In genomic region chr17:24646381-24646780, GRCm38 (mm10) we compare ENCODE assay signal across 21 mouse cellular contexts. TPM values are rescaled to one million over a fixed set of nuclear protein-coding genes. Genes with fewer than 3 reads are reported as not detected.
DNase-seq lines count a peak whose midpoint lies in the region; ATAC-seq and TF ChIP-seq lines count a peak whose summit lies in the region.
"Had no signal": no experiment of that assay in that cellular context is flagged by ENCODE, and none has a peak within 500 bp of the region (broad histone marks: within the 10 kb centered on the region; RNA-seq: fewer than 3 reads in every experiment).

No protein-coding gene starts in this region.

- TF ChIP-seq CTCF in liver, adult 2 months (IDR thresholded peaks at IDR 0.05; ENCODE audit: low read depth, low read length), result no peak

- no peak overlapping the region for H3K4me3 ChIP-seq in heart, embryonic 15.5 days
- no peak overlapping the region for H3K4me3 ChIP-seq in liver, adult 2 months (ENCODE audit: insufficient read depth, low read depth, low read length)
- no peak overlapping the region for H3K4me3 ChIP-seq in liver, embryonic 12.5 days
- H3K4me3 ChIP-seq in brown adipose tissue, adult 24 weeks (ENCODE audit: insufficient read depth, low read depth, low read length), result peak overlapping the region; percentile 87
- H3K4me3 ChIP-seq: forebrain, embryonic 15.5 days; limb, embryonic 12.5 days; midbrain, embryonic 15.5 days had no signal

- 0 out of 2 replicates have a peak, but pooled peaks cover 13% of the 10 kb centered on the region for H3K27me3 ChIP-seq in heart, embryonic 15.5 days
- H3K27me3 ChIP-seq in liver, adult 2 months (ENCODE audit: control insufficient read depth, insufficient read depth, low read length), result no peaks in the 10 kb centered on the region
- H3K27me3 ChIP-seq in liver, embryonic 12.5 days (replicated peaks), result peaks cover 46% of the 10 kb centered on the region
- H3K27me3 ChIP-seq: limb, embryonic 12.5 days had no signal

- no peak for ATAC-seq in heart, embryonic 15.5 days (replicated peaks; ENCODE audit: insufficient number of reproducible peaks, insufficient read depth, low FRiP score, low read depth)
- no peak for ATAC-seq in liver, embryonic 12.5 days
- ATAC-seq in monocyte, adult 5-6 weeks (replicated peaks; ENCODE audit: insufficient number of reproducible peaks, low FRiP score, low TSS enrichment, poor library complexity, severe bottlenecking), result no peak
- ATAC-seq: CD4-positive, CD25-positive, alpha-beta regulatory T cell, adult 4 months; forebrain, embryonic 15.5 days; midbrain, embryonic 15.5 days had no signal

- H3K36me3 ChIP-seq in heart, embryonic 15.5 days, result no peaks in the 10 kb centered on the region
- no peaks in the 10 kb centered on the region; the same call in 1 of the 2 replicates for H3K36me3 ChIP-seq in liver, adult 2 months (ENCODE audit: control insufficient read depth, insufficient read depth, low read length)
- peaks cover 4% of the 10 kb centered on the region; the same call in 1 of the 2 replicates for H3K36me3 ChIP-seq in liver, embryonic 12.5 days
- H3K36me3 ChIP-seq: forebrain, embryonic 15.5 days; midbrain, embryonic 15.5 days had no signal

- no peak for DNase-seq in heart, postnatal 4 days
- no peak for DNase-seq in liver, adult 2 months (ENCODE audit: extremely low read depth, low read depth, low spot score)
- peak; percentile 48 for DNase-seq in ES-CJ7 (ENCODE audit: low read depth, low spot score)
- DNase-seq in adrenal gland, adult 18-20 months (ENCODE audit: low spot score in 2 of 2), result no peak
- DNase-seq: cerebellum, adult 2 months; layer of hippocampus, postnatal 36 days; retina, postnatal 1 day; spleen, adult 18-20 months; thymus, postnatal 4 days had no signal

- no peak overlapping the region for H3K9ac ChIP-seq in heart, embryonic 15.5 days
- no peak overlapping the region for H3K9ac ChIP-seq in liver, adult 2 months (ENCODE audit: low read depth, low read length)
- H3K9ac ChIP-seq in liver, embryonic 12.5 days, result no peak overlapping the region
- H3K9ac ChIP-seq: forebrain, embryonic 15.5 days; hindbrain, embryonic 14.5 days; midbrain, embryonic 15.5 days had no signal

- no peak for TF ChIP-seq POLR2A in liver, adult 2 months (IDR thresholded peaks at IDR 0.05; ENCODE audit: extremely low read depth, insufficient read depth, low read length)

- H3K4me1 ChIP-seq in heart, embryonic 15.5 days (replicated peaks), result peaks cover 57% of the 10 kb centered on the region
- H3K4me1 ChIP-seq in liver, adult 2 months (ENCODE audit: control insufficient read depth, insufficient read depth, low read length), result peaks cover 7% of the 10 kb centered on the region
- H3K4me1 ChIP-seq in liver, embryonic 12.5 days, result peaks cover 46% of the 10 kb centered on the region
- H3K4me1 ChIP-seq in brown adipose tissue, adult 24 weeks (ENCODE audit: control insufficient read depth, insufficient read depth, insufficient read length, low read length), result peaks cover 2% of the 10 kb centered on the region

- peaks cover 10% of the 10 kb centered on the region; the same call in 1 of the 2 replicates for H3K79me2 ChIP-seq in liver, adult 2 months (ENCODE audit: control insufficient read depth, insufficient read depth, low read length)

- no peak overlapping the region for H3K4me2 ChIP-seq in heart, embryonic 15.5 days
- no peak overlapping the region for H3K4me2 ChIP-seq in liver, embryonic 12.5 days
- H3K4me2 ChIP-seq: forebrain, embryonic 15.5 days; limb, embryonic 12.5 days; midbrain, embryonic 15.5 days had no signal

- no peaks in the 10 kb centered on the region for H3K9me3 ChIP-seq in heart, embryonic 15.5 days (replicated peaks)
- no peaks in the 10 kb centered on the region for H3K9me3 ChIP-seq in liver, embryonic 12.5 days (replicated peaks)
- H3K9me3 ChIP-seq: forebrain, embryonic 15.5 days; limb, embryonic 12.5 days; midbrain, embryonic 15.5 days had no signal

- WGBS in heart, embryonic 15.5 days, result 76% methylated on average over 4 of the region's 4 CpGs
- 77% methylated on average over 4 of the region's 4 CpGs for WGBS in liver, adult 2 months
- 66% methylated on average over 4 of the region's 4 CpGs for WGBS in liver, embryonic 12.5 days (ENCODE audit: insufficient replicate concordance)

- peak overlapping the region; percentile 70 for H3K27ac ChIP-seq in heart, embryonic 15.5 days
- peak overlapping the region; percentile 87 for H3K27ac ChIP-seq in liver, adult 2 months (replicated peaks; ENCODE audit: insufficient read depth, low read depth, low read length)
- H3K27ac ChIP-seq in liver, embryonic 12.5 days, result no peak overlapping the region
- H3K27ac ChIP-seq in brown adipose tissue, adult 24 weeks (replicated peaks; ENCODE audit: low read depth, low read length), result peak overlapping the region; percentile 99
- H3K27ac ChIP-seq: forebrain, embryonic 15.5 days; hindbrain, embryonic 14.5 days; midbrain, embryonic 15.5 days had no signal

RNA-seq across cellular contexts. Expression of gene Slc9a3r2, which starts 3.7 kb away (rescaled TPM):
- polyA plus RNA-seq in heart, embryonic 15.5 days (2015; fragmentation: Nextera tagmentation; extraction: Ambion mirVana), result 55.5 and 61.4 TPM in 2 replicates
- 10 to 100 TPM; 61.8 to 75.0 TPM for total RNA-seq in heart, postnatal 4 days (2021)
- total RNA-seq in liver, adult 2 months (2014; rRNA removed), result 8.8 and 13.6 TPM in 2 replicates
- 24.9 and 31.5 TPM in 2 replicates for polyA plus RNA-seq in liver, adult 2 months (2012; rRNA removed)
- 14.6 and 15.2 TPM in 2 replicates for polyA plus RNA-seq in liver, embryonic 12.5 days (2016; fragmentation: Nextera tagmentation; extraction: Ambion mirVana)
- 20.1 and 32.2 TPM in 2 replicates for polyA plus RNA-seq in brown adipose tissue, adult 24 weeks (2012; ENCODE audit: insufficient read depth, insufficient read length, missing spikeins)
- 0.48 to 0.78 TPM in 2 of 3 replicates, not detected in the other for total RNA-seq in monocyte, adult 5-6 weeks (2017)
- total RNA-seq in adrenal gland, adult 18-20 months (2021), result 10 to 100 TPM; 62.0 to 90.2 TPM
- polyA plus RNA-seq: CD4-positive, CD25-positive, alpha-beta regulatory T cell, adult 4 months had no signal

RNA-seq across cellular contexts. Expression of gene Npw, which starts 11.9 kb away (rescaled TPM):
- 0.26 TPM in 1 of 2 replicates, not detected in the other for polyA plus RNA-seq in heart, embryonic 15.5 days (2015; fragmentation: Nextera tagmentation; extraction: Ambion mirVana)
- total RNA-seq in heart, postnatal 4 days (2021), result not detected
- not detected in 2 replicates for total RNA-seq in liver, adult 2 months (2014; rRNA removed)
- not detected in 2 replicates for polyA plus RNA-seq in liver, adult 2 months (2012; rRNA removed)
- polyA plus RNA-seq in liver, embryonic 12.5 days (2016; fragmentation: Nextera tagmentation; extraction: Ambion mirVana), result 0.33 TPM in 1 of 2 replicates, not detected in the other
- polyA plus RNA-seq in brown adipose tissue, adult 24 weeks (2012; ENCODE audit: insufficient read depth, insufficient read length, missing spikeins), result not detected in 2 replicates
- total RNA-seq in monocyte, adult 5-6 weeks (2017), result not detected in 3 replicates
- not detected for total RNA-seq in adrenal gland, adult 18-20 months (2021)
- total RNA-seq: gastrocnemius, adult 8-10 months had no signal
- polyA plus RNA-seq: brain, embryonic 14.5 days; CD4-positive, CD25-positive, alpha-beta regulatory T cell, adult 4 months; cerebellum, adult 2 months; forebrain, embryonic 15.5 days; neural tube, embryonic 14.5 days had no signal

RNA-seq across cellular contexts. Expression of gene Nthl1, which starts 13.9 kb away (rescaled TPM):
- polyA plus RNA-seq in heart, embryonic 15.5 days (2015; fragmentation: Nextera tagmentation; extraction: Ambion mirVana), result 7.7 and 10.9 TPM in 2 replicates
- 1 to 10 TPM; 4.0 TPM for total RNA-seq in heart, postnatal 4 days (2021)
- total RNA-seq in liver, adult 2 months (2014; rRNA removed), result 8.1 and 9.7 TPM in 2 replicates
- polyA plus RNA-seq in liver, adult 2 months (2012; rRNA removed), result 11.3 and 11.5 TPM in 2 replicates
- 11.3 and 12.4 TPM in 2 replicates for polyA plus RNA-seq in liver, embryonic 12.5 days (2016; fragmentation: Nextera tagmentation; extraction: Ambion mirVana)
- 3.4 and 7.7 TPM in 2 replicates for polyA plus RNA-seq in brown adipose tissue, adult 24 weeks (2012; ENCODE audit: insufficient read depth, insufficient read length, missing spikeins)
- 2.5 to 2.6 TPM in 2 of 3 replicates, not detected in the other for total RNA-seq in monocyte, adult 5-6 weeks (2017)
- total RNA-seq in adrenal gland, adult 18-20 months (2021), result 1 to 10 TPM; 7.3 to 8.0 TPM

RNA-seq across cellular contexts. Expression of gene Tsc2, which starts 14.0 kb away (rescaled TPM):
- 39.0 and 56.0 TPM in 2 replicates for polyA plus RNA-seq in heart, embryonic 15.5 days (2015; fragmentation: Nextera tagmentation; extraction: Ambion mirVana)
- 10 to 100 TPM; 82.9 to 87.9 TPM for total RNA-seq in heart, postnatal 4 days (2021)
- 19.5 and 27.9 TPM in 2 replicates for total RNA-seq in liver, adult 2 months (2014; rRNA removed)
- 63.4 and 79.3 TPM in 2 replicates for polyA plus RNA-seq in liver, adult 2 months (2012; rRNA removed)
- 30.8 and 35.0 TPM in 2 replicates for polyA plus RNA-seq in liver, embryonic 12.5 days (2016; fragmentation: Nextera tagmentation; extraction: Ambion mirVana)
- polyA plus RNA-seq in brown adipose tissue, adult 24 weeks (2012; ENCODE audit: insufficient read depth, insufficient read length, missing spikeins), result 67.6 and 69.2 TPM in 2 replicates
- total RNA-seq in monocyte, adult 5-6 weeks (2017), result 20.2 to 53.0 TPM (median 29.4 TPM) in 3 replicates
- 100 to 1,000 TPM in 1 of 2 experiments, 10 to 100 TPM in 1; 93.3 to 111 TPM for total RNA-seq in adrenal gland, adult 18-20 months (2021)

RNA-seq across cellular contexts. Expression of gene Zfp598, which starts 23.1 kb away (rescaled TPM):
- polyA plus RNA-seq in heart, embryonic 15.5 days (2015; fragmentation: Nextera tagmentation; extraction: Ambion mirVana), result 12.5 and 18.1 TPM in 2 replicates
- total RNA-seq in heart, postnatal 4 days (2021), result 10 to 100 TPM; 26.0 to 26.6 TPM
- 11.1 and 16.0 TPM in 2 replicates for total RNA-seq in liver, adult 2 months (2014; rRNA removed)
- polyA plus RNA-seq in liver, adult 2 months (2012; rRNA removed), result 67.8 and 106 TPM in 2 replicates
- polyA plus RNA-seq in liver, embryonic 12.5 days (2016; fragmentation: Nextera tagmentation; extraction: Ambion mirVana), result 19.7 and 20.4 TPM in 2 replicates
- polyA plus RNA-seq in brown adipose tissue, adult 24 weeks (2012; ENCODE audit: insufficient read depth, insufficient read length, missing spikeins), result 9.2 and 10.0 TPM in 2 replicates
- 14.6 to 21.7 TPM (median 15.7 TPM) in 3 replicates for total RNA-seq in monocyte, adult 5-6 weeks (2017)
- total RNA-seq in adrenal gland, adult 18-20 months (2021), result 10 to 100 TPM; 50.0 to 55.7 TPM
